In genomic region chr9:101501706-101502465, GRCm38 (mm10) we compare ENCODE assay signal across 10 mouse cellular contexts.
DNase-seq lines count a peak whose midpoint lies in the region; ATAC-seq and TF ChIP-seq lines count a peak whose summit lies in the region.
"Had no signal": no experiment of that assay in that cellular context is flagged by ENCODE, and none has a peak within 500 bp of the region (broad histone marks: within the 10 kb centered on the region; RNA-seq: fewer than 3 reads in every experiment).

No protein-coding gene starts in this region.

- WGBS in hindbrain, postnatal 0 days = 58% methylated on average over 16 of the region's 16 CpGs
- WGBS in hindbrain, embryonic 12.5 days = 81% methylated on average over 16 of the region's 16 CpGs
- 49% methylated on average over 16 of the region's 16 CpGs for WGBS in liver, embryonic 14.5 days (ENCODE audit: insufficient replicate concordance)
- 56% methylated on average over 16 of the region's 16 CpGs for WGBS in heart, embryonic 12.5 days

- H3K9ac ChIP-seq in hindbrain, postnatal 0 days (replicated peaks; ENCODE audit: low read length) = no peak overlapping the region
- H3K9ac ChIP-seq in hindbrain, embryonic 12.5 days = no peak overlapping the region
- H3K9ac ChIP-seq in liver, embryonic 14.5 days (replicated peaks) = no peak overlapping the region
- no peak overlapping the region for H3K9ac ChIP-seq in heart, embryonic 12.5 days

- H3K4me3 ChIP-seq in hindbrain, postnatal 0 days (ENCODE audit: low read length) = no peak overlapping the region
- no peak overlapping the region for H3K4me3 ChIP-seq in hindbrain, embryonic 12.5 days
- H3K4me3 ChIP-seq in embryonic fibroblast, embryonic 13.5 days (ENCODE audit: insufficient read depth, low read length) = no peak overlapping the region
- no peak overlapping the region for H3K4me3 ChIP-seq in liver, embryonic 14.5 days (ENCODE audit: insufficient read depth in 1 of 2, low read depth in 2 of 2, low read length in 2 of 2)
- H3K4me3 ChIP-seq in heart, embryonic 12.5 days = no peak overlapping the region

- H3K9me3 ChIP-seq in hindbrain, postnatal 0 days (ENCODE audit: low read length) = no peaks in the 10 kb centered on the region
- no peaks in the 10 kb centered on the region for H3K9me3 ChIP-seq in hindbrain, embryonic 12.5 days (replicated peaks)
- H3K9me3 ChIP-seq in liver, embryonic 14.5 days (ENCODE audit: control insufficient read depth, low read length) = no peaks in the 10 kb centered on the region
- no peaks in the 10 kb centered on the region for H3K9me3 ChIP-seq in heart, embryonic 12.5 days (replicated peaks)

- no peaks in the 10 kb centered on the region for H3K36me3 ChIP-seq in hindbrain, postnatal 0 days (ENCODE audit: insufficient read depth, low read length)
- no peaks in the 10 kb centered on the region for H3K36me3 ChIP-seq in hindbrain, embryonic 12.5 days
- no peaks in the 10 kb centered on the region for H3K36me3 ChIP-seq in liver, embryonic 14.5 days (replicated peaks; ENCODE audit: control insufficient read depth, insufficient read depth, low read depth)
- no peaks in the 10 kb centered on the region for H3K36me3 ChIP-seq in heart, embryonic 12.5 days

- H3K4me2 ChIP-seq in hindbrain, postnatal 0 days (ENCODE audit: low read depth, low read length) = no peak overlapping the region
- no peak overlapping the region for H3K4me2 ChIP-seq in hindbrain, embryonic 12.5 days (replicated peaks)
- no peak overlapping the region for H3K4me2 ChIP-seq in liver, embryonic 14.5 days (ENCODE audit: low read depth)
- H3K4me2 ChIP-seq in heart, embryonic 12.5 days = no peak overlapping the region

- H3K4me1 ChIP-seq in hindbrain, postnatal 0 days (ENCODE audit: insufficient read depth, low read length) = no peaks in the 10 kb centered on the region
- H3K4me1 ChIP-seq in hindbrain, embryonic 12.5 days = no peaks in the 10 kb centered on the region
- no peaks in the 10 kb centered on the region for H3K4me1 ChIP-seq in embryonic fibroblast, embryonic 13.5 days (ENCODE audit: control insufficient read depth, insufficient read depth, low read length)
- 0 out of 4 replicates have a peak, but pooled peaks cover 0 to 2% of the 10 kb centered on the region in 2 experiments for H3K4me1 ChIP-seq in liver, embryonic 14.5 days (replicated peaks; ENCODE audit: control insufficient read depth in 2 of 2, insufficient read depth in 2 of 2, low read length in 1 of 2)
- H3K4me1 ChIP-seq in heart, embryonic 12.5 days (replicated peaks) = 0 out of 2 replicates have a peak, but pooled peaks cover 4% of the 10 kb centered on the region

- TF ChIP-seq CTCF in hindbrain, postnatal 0 days (IDR thresholded peaks at IDR 0.05; ENCODE audit: low read depth) = no peak
- TF ChIP-seq CTCF in embryonic fibroblast, embryonic 13.5 days (IDR thresholded peaks at IDR 0.05; ENCODE audit: borderline replicate concordance, insufficient read depth, low read length) = no peak
- no peak for TF ChIP-seq CTCF in liver, embryonic 14.5 days (IDR thresholded peaks at IDR 0.05; ENCODE audit: low read depth)

- no peak for TF ChIP-seq POLR2A in embryonic fibroblast, embryonic 13.5 days (IDR thresholded peaks at IDR 0.05; ENCODE audit: low read depth, low read length)

- H3K27ac ChIP-seq in hindbrain, postnatal 0 days = no peak overlapping the region
- no peak overlapping the region for H3K27ac ChIP-seq in hindbrain, embryonic 12.5 days
- peak overlapping the region; percentile 20; the same call in 1 of the 2 replicates for H3K27ac ChIP-seq in embryonic fibroblast, embryonic 13.5 days (ENCODE audit: insufficient read depth, low read length)
- no peak overlapping the region for H3K27ac ChIP-seq in liver, embryonic 14.5 days
- no peak overlapping the region for H3K27ac ChIP-seq in heart, embryonic 12.5 days (ENCODE audit: poor library complexity, severe bottlenecking)

- ATAC-seq in hindbrain, postnatal 0 days = no peak
- no peak for ATAC-seq in hindbrain, embryonic 12.5 days (ENCODE audit: low FRiP score)
- peak; percentile 65; the same call in 1 of the 2 replicates for ATAC-seq in liver, embryonic 14.5 days (ENCODE audit: insufficient read depth)
- no peak for ATAC-seq in heart, embryonic 12.5 days (ENCODE audit: insufficient number of reproducible peaks, low FRiP score)
- ATAC-seq: Patski had no signal

- TF ChIP-seq EP300 in liver, embryonic 14.5 days (IDR thresholded peaks at IDR 0.05; ENCODE audit: low read depth) = peak; percentile 49

- no peaks in the 10 kb centered on the region for H3K27me3 ChIP-seq in hindbrain, postnatal 0 days (ENCODE audit: insufficient read depth, low read length)
- H3K27me3 ChIP-seq in hindbrain, embryonic 12.5 days = no peaks in the 10 kb centered on the region
- no peaks in the 10 kb centered on the region for H3K27me3 ChIP-seq in liver, embryonic 14.5 days (ENCODE audit: control insufficient read depth, insufficient read depth, low read length)
- no peaks in the 10 kb centered on the region for H3K27me3 ChIP-seq in heart, embryonic 12.5 days (replicated peaks)
- H3K27me3 ChIP-seq: Patski had no signal

- DNase-seq in hindbrain, postnatal 0 days (ENCODE audit: low spot score) = peak; percentile 37
- peak; percentile 7 for DNase-seq in NIH3T3 (ENCODE audit: low read depth)
- DNase-seq in liver, embryonic 14.5 days (ENCODE audit: low read depth in 3 of 3, low spot score in 3 of 3) = peak in 1 of 3 experiments; percentile 1
- DNase-seq in thymus, postnatal 36 days = no peak
- DNase-seq: cerebellum, adult 11 months; heart, postnatal 4 days had no signal

Comparison
In these comparisons a context has a peak if more than half of its experiments do, and no peak if none do; other contexts are left out.
1. DNase-seq: peak in hindbrain, postnatal 0 days (single experiment) and NIH3T3 (single experiment); none in thymus, postnatal 36 days (0 of 2).